22 mouse cellular contexts compared by ENCODE assay signal in the genomic region with DNA sequence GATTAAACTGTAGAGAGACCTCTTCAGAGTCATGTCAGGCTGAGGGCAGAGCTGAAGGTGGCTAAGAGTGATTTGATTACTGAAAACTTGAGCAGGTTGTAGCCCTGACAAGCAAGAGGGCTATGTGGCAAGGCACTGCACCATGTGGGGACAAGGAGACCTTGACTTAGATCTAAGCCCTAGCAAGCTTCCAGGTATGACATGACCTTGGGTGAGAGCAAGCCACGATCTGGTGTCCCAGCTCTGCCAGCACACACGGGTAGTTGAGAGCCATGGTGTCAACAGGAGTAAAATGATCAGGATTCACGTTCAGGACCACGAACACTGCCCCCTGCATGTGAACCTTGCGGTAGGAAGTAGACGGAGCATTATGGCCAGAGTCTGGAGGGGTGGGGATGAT. TPM values are rescaled to one million over a fixed set of nuclear protein-coding genes. Genes with fewer than 3 reads are reported as not detected.
"Had no signal": no experiment of that assay in that cellular context is flagged by ENCODE, and none has a peak within 500 bp of the region (broad histone marks: within the 10 kb centered on the region; RNA-seq: fewer than 3 reads in every experiment).

No protein-coding gene starts in this region.

- ATAC-seq: lung, postnatal 0 days; midbrain, embryonic 13.5 days; midbrain, embryonic 16.5 days had no signal

- DNase-seq: kidney, adult 2 months; layer of hippocampus, postnatal 36 days; liver, embryonic 13.5 days; lung, embryonic 14.5 days; lung, postnatal 36 days; retina, postnatal 1 day; right cerebral cortex, postnatal 25 days; spleen, adult 18-20 months; thymus, adult 18-20 months; thymus, postnatal 36 days had no signal

- H3K9me3 ChIP-seq: stomach, embryonic 15.5 days had no signal

- H3K4me3 ChIP-seq: left cerebral cortex, adult 2 months; liver, embryonic 13.5 days; megakaryocyte, embryonic 14.5 days; midbrain, embryonic 10.5 days; midbrain, embryonic 13.5 days; myocyte; neural tube, embryonic 13.5 days; stomach, embryonic 15.5 days had no signal

- H3K27ac ChIP-seq: kidney, postnatal 0 days; left cerebral cortex, adult 2 months; liver, embryonic 13.5 days; midbrain, embryonic 10.5 days; midbrain, embryonic 13.5 days; neural tube, embryonic 13.5 days; stomach, embryonic 15.5 days had no signal

- H3K27me3 ChIP-seq: liver, embryonic 13.5 days; midbrain, embryonic 13.5 days; stomach, embryonic 15.5 days had no signal

- H3K4me1 ChIP-seq: megakaryocyte, embryonic 14.5 days; midbrain, embryonic 10.5 days; midbrain, embryonic 13.5 days; neural tube, embryonic 13.5 days; stomach, embryonic 15.5 days had no signal

- H3K36me3 ChIP-seq: midbrain, embryonic 10.5 days; midbrain, embryonic 13.5 days; neural tube, embryonic 13.5 days; stomach, embryonic 15.5 days had no signal

- H3K4me2 ChIP-seq: liver, embryonic 13.5 days; lung, embryonic 14.5 days; midbrain, embryonic 13.5 days; neural tube, embryonic 13.5 days; stomach, embryonic 15.5 days had no signal

- H3K9ac ChIP-seq: liver, embryonic 13.5 days; lung, embryonic 14.5 days; midbrain, embryonic 13.5 days; neural tube, embryonic 13.5 days; stomach, embryonic 15.5 days had no signal

RNA-seq across cellular contexts. Expression of gene Ppara, which starts 20.4 kb away (rescaled TPM):
- total RNA-seq: monocyte, adult 5-6 weeks; neutrophil, adult 5-6 weeks had no signal
